Comparison of ENCODE assay signal across 8 mouse cellular contexts in the genomic region with DNA sequence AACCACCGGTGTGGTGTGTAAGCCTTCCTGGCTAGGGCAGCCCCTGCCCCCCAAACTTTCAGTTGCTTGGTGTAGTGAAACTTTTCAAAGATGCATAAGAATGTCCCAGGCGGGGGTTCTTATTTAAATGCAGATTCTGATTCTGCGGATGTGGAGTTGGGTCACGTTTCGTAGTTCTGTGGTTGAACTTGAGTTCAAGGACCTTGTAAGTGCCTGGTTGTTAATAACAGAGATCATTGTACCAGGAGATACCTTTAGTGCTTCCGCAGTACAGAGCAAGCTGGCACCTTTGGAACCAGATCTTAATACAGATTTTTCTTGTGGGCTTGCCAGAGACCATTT. TPM values are rescaled to one million over a fixed set of nuclear protein-coding genes. Genes with fewer than 3 reads are reported as not detected.
DNase-seq lines count a peak whose midpoint lies in the region; ATAC-seq lines count a peak whose summit lies in the region.

No protein-coding gene starts in this region.

- DNase-seq in kidney, adult 9 months: peak; percentile 78
- DNase-seq in kidney, postnatal 14 days: no peak
- DNase-seq in T-cell, adult 2 months (ENCODE audit: low spot score): peak; percentile 39
- no peak for DNase-seq in urinary bladder, postnatal 10 days (ENCODE audit: low spot score)
- DNase-seq in cerebellum, postnatal 10 days: no peak
- no peak for DNase-seq in spleen, postnatal 10 days (ENCODE audit: low spot score in 2 of 2)

- peak overlapping the region; percentile 76 for H3K4me2 ChIP-seq in hindbrain, embryonic 15.5 days
- H3K4me2 ChIP-seq in midbrain, embryonic 13.5 days (replicated peaks): peak overlapping the region; percentile 91

- H3K27me3 ChIP-seq in hindbrain, embryonic 15.5 days: no peaks in the 10 kb centered on the region
- no peaks in the 10 kb centered on the region for H3K27me3 ChIP-seq in midbrain, embryonic 13.5 days

- no peaks in the 10 kb centered on the region for H3K9me3 ChIP-seq in hindbrain, embryonic 15.5 days
- no peaks in the 10 kb centered on the region for H3K9me3 ChIP-seq in midbrain, embryonic 13.5 days

- peak overlapping the region; percentile 75 for H3K4me3 ChIP-seq in hindbrain, embryonic 15.5 days
- H3K4me3 ChIP-seq in midbrain, embryonic 13.5 days (replicated peaks): peak overlapping the region; percentile 70

- ATAC-seq in hindbrain, embryonic 15.5 days (ENCODE audit: low FRiP score, low read depth): no peak
- no peak for ATAC-seq in midbrain, embryonic 13.5 days

- 5% methylated on average over 6 of the region's 6 CpGs for WGBS in hindbrain, embryonic 15.5 days
- 7% methylated on average over 6 of the region's 6 CpGs for WGBS in midbrain, embryonic 13.5 days

- H3K9ac ChIP-seq in hindbrain, embryonic 15.5 days: peak overlapping the region; percentile 67
- peak overlapping the region; percentile 75 for H3K9ac ChIP-seq in midbrain, embryonic 13.5 days (replicated peaks)

- no peaks in the 10 kb centered on the region for H3K36me3 ChIP-seq in hindbrain, embryonic 15.5 days
- no peaks in the 10 kb centered on the region for H3K36me3 ChIP-seq in midbrain, embryonic 13.5 days

- no peak overlapping the region for H3K27ac ChIP-seq in hindbrain, embryonic 15.5 days (replicated peaks)
- H3K27ac ChIP-seq in midbrain, embryonic 13.5 days: 0 out of 2 replicates have a peak overlapping the region, but pooled peaks have one; percentile 70

- H3K4me1 ChIP-seq in hindbrain, embryonic 15.5 days (replicated peaks): peaks cover 8% of the 10 kb centered on the region
- H3K4me1 ChIP-seq in midbrain, embryonic 13.5 days (replicated peaks): peaks cover 19% of the 10 kb centered on the region

RNA-seq across cellular contexts. Expression of a gene that starts 0.9 kb away (rescaled TPM):
- polyA plus RNA-seq in hindbrain, embryonic 15.5 days (2015; fragmentation: Nextera tagmentation; extraction: Ambion mirVana): 19.6 and 20.6 TPM in 2 replicates
- 15.2 and 19.0 TPM in 2 replicates for polyA plus RNA-seq in midbrain, embryonic 13.5 days (2015; fragmentation: Nextera tagmentation; extraction: Ambion mirVana)

Comparison
In these comparisons a context has a peak if more than half of its experiments do, and no peak if none do; other contexts are left out.
1. DNase-seq: peak in kidney, adult 9 months (single experiment) and T-cell, adult 2 months (single experiment); none in kidney, postnatal 14 days (single experiment), urinary bladder, postnatal 10 days (single experiment), cerebellum, postnatal 10 days (0 of 2) and spleen, postnatal 10 days (0 of 2).